Mouse (Mus musculus) kidney, adult 2 months (tissue): ENCODE measurements around the gene Agxt2.

Source experiments
- CTCF ChIP-seq: fragments of 200-500 bp; conservative IDR thresholded peaks from 2 replicates; pipeline ENCODE4 v1.5.1; 2011; ENCODE audit warnings: low read depth, mild to moderate bottlenecking, control low read depth, low read length, moderate library complexity, mixed read lengths; ENCODE audit not compliant: insufficient read depth, insufficient read length
- POLR2A ChIP-seq: fragments of 200-500 bp; IDR thresholded peaks from one replicate; pipeline ENCODE4 v1.6.1; 2011; ENCODE audit warnings: low read depth, low read length, control low read depth

- TF ChIP-seq POLR2A (no peak), CTCF (no peak)
Observed at GRCm38 (mm10) chr15:10447102-10447501, 88.8 kb downstream of the Agxt2 start.
